Mouse (Mus musculus) stomach, postnatal 0 days (tissue): ENCODE results near the gene Ercc8.

Source experiments
- CTCF ChIP-seq: IDR thresholded peaks from 2 replicates; pipeline ENCODE4 v1.5.1; 2016; ENCODE audit warnings: antibody characterized with exemption, low read depth, mild to moderate bottlenecking, moderate library complexity
- EP300 ChIP-seq: optimal IDR thresholded peaks from 2 replicates; pipeline ENCODE3; 2016; ENCODE audit warnings: antibody characterized with exemption

DNA sequence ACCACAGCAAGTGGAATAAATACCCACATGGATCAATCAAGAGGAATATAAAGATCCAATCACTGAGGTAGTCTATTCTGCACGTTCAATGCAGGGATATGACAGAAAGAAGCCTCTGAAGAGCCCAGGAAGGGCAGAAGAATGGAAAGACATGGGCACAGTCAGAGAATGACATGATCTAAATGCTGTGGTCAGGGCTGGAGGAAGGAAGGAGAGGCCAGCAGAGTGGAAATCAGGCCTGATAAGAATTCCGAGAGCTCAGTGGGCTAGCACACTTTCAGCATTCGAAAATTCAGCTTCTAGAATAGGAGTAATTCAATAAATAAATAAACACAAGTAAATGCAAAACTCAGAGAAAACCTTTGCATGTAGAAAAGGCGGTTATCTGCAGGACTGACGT lies 83.2 kb downstream of the Ercc8 start:
- TF ChIP-seq CTCF (no peak), EP300 (no peak)
